Mouse (Mus musculus) intestine, embryonic 15.5 days (tissue): Measurements from ENCODE around the gene Gimap5. TPM values are rescaled to one million over a fixed set of nuclear protein-coding genes. Genes with fewer than 3 reads are reported as not detected.

Source experiments
- ATAC-seq: fragments of 200-750 bp; cut with Nextera tagmentation; 2 replicates; pipeline ENCODE4 v1.8.0; 2017; ENCODE audit warnings: moderate TSS enrichment, moderate library complexity
- H3K27ac ChIP-seq: fragments of 300-500 bp; sonication (generic); 2 replicates; pipeline ENCODE4 v1.5.1; 2015; ENCODE audit warnings: mild to moderate bottlenecking, inconsistent platforms
- H3K27me3 ChIP-seq: fragments of 300-500 bp; sonication (generic); replicated peaks from 2 replicates; pipeline ENCODE4 v1.6.1; 2015; ENCODE audit warnings: inconsistent platforms
- H3K36me3 ChIP-seq: fragments of 300-500 bp; sonication (generic); 2 replicates; pipeline ENCODE4 v1.6.1; 2015; ENCODE audit warnings: inconsistent platforms
- H3K4me1 ChIP-seq: fragments of 300-500 bp; sonication (generic); replicated peaks from 2 replicates; pipeline ENCODE4 v1.6.1; 2015; ENCODE audit warnings: inconsistent platforms
- H3K4me2 ChIP-seq: fragments of 300-500 bp; sonication (generic); replicated peaks from 2 replicates; pipeline ENCODE4 v1.6.1; 2015; ENCODE audit warnings: mild to moderate bottlenecking, inconsistent platforms
- H3K4me3 ChIP-seq: fragments of 300-500 bp; sonication (generic); replicated peaks from 2 replicates; pipeline ENCODE4 v1.5.1; 2015; ENCODE audit warnings: inconsistent platforms
- H3K9ac ChIP-seq: fragments of 300-500 bp; sonication (generic); 2 replicates; pipeline ENCODE4 v1.6.1; 2015; ENCODE audit warnings: inconsistent platforms
- H3K9me3 ChIP-seq: fragments of 300-500 bp; sonication (generic); 2 replicates; pipeline ENCODE4 v1.6.1; 2016; ENCODE audit warnings: inconsistent platforms
- WGBS: fragments of 180-500 bp; shearing (Covaris S2); methylation state at CpG from one replicate; pipeline ENCODE4 v1.1.7; 2015; 5-methylcytosine and 5-hydroxymethylcytosine counted together
- polyA plus RNA-seq: library from polyadenylated mRNA; unstranded; fragments of >200 nt; fragmentation: Nextera tagmentation; extraction: Ambion mirVana; gene quantifications from 2 replicates; pipeline ENCODE4 v1.2.1, GENCODE M21; 2015

Gene Gimap5
- polyA plus RNA-seq, result 10.5 and 10.9 TPM in 2 replicates

GRCm38 (mm10) chr6:48745959-48746889, at the start of gene Gimap5:
TSS of gene Gimap5 (plus strand) at chr6:48746197.
- Histone ChIP-seq H3K4me3 (0 out of 2 replicates have a peak within 1 kb of the TSS, but pooled peaks have one; percentile 6), H3K27me3 (peaks cover 10% of the 10 kb centered on the region), H3K27ac (peak within 1 kb of the TSS; percentile 64), H3K9ac (no peak within 1 kb of the TSS), H3K36me3 (no peaks in the 10 kb centered on the region), H3K4me2 (peak within 1 kb of the TSS; percentile 24), H3K4me1 (peaks cover 19% of the 10 kb centered on the region), H3K9me3 (no peaks in the 10 kb centered on the region)
- ATAC-seq, result no peak
- WGBS, result 43% methylated on average over 16 of the region's 16 CpGs

GRCm38 (mm10) chr6:48696830-48697554, 49.0 kb upstream of the Gimap5 start:
- WGBS, result 85% methylated on average over 4 of the region's 4 CpGs
- Histone ChIP-seq H3K4me2 (no peak overlapping the region), H3K27ac (no peak overlapping the region), H3K36me3 (no peaks in the 10 kb centered on the region), H3K9me3 (no peaks in the 10 kb centered on the region), H3K9ac (no peak overlapping the region), H3K4me1 (no peaks in the 10 kb centered on the region), H3K4me3 (no peak overlapping the region), H3K27me3 (no peaks in the 10 kb centered on the region)
- no peak for ATAC-seq

GRCm38 (mm10) chr6:48697555-48697930, 48.5 kb upstream of the Gimap5 start:
- ATAC-seq, result no peak
- no peak overlapping the region for H3K4me3 ChIP-seq
- no peaks in the 10 kb centered on the region for H3K27me3 ChIP-seq
- H3K9me3 ChIP-seq, result no peaks in the 10 kb centered on the region
- no peak overlapping the region for H3K9ac ChIP-seq
- no peaks in the 10 kb centered on the region for H3K4me1 ChIP-seq
- no peak overlapping the region for H3K27ac ChIP-seq
- no peaks in the 10 kb centered on the region for H3K36me3 ChIP-seq
- no peak overlapping the region for H3K4me2 ChIP-seq
- WGBS, result 49% methylated on average over 1 of the region's 1 CpGs

- WGBS, result 78% methylated on average over 7 of the region's 7 CpGs
- no peak overlapping the region for H3K4me3 ChIP-seq
- H3K9me3 ChIP-seq, result no peaks in the 10 kb centered on the region
- no peaks in the 10 kb centered on the region for H3K27me3 ChIP-seq
- H3K9ac ChIP-seq, result no peak overlapping the region
- H3K4me1 ChIP-seq, result no peaks in the 10 kb centered on the region
- H3K27ac ChIP-seq, result no peak overlapping the region
- H3K36me3 ChIP-seq, result no peaks in the 10 kb centered on the region
- no peak overlapping the region for H3K4me2 ChIP-seq
- ATAC-seq, result no peak
These were observed 47.7 kb upstream of the Gimap5 start for GRCm38 (mm10) chr6:48698066-48698856.

GRCm38 (mm10) chr6:48698888-48699287, 47.1 kb upstream of the Gimap5 start:
- WGBS, result 79% methylated on average over 3 of the region's 3 CpGs
- H3K9ac ChIP-seq, result no peak overlapping the region
- ATAC-seq, result no peak
- H3K4me2 ChIP-seq, result no peak overlapping the region
- H3K4me1 ChIP-seq, result no peaks in the 10 kb centered on the region
- H3K4me3 ChIP-seq, result no peak overlapping the region
- H3K9me3 ChIP-seq, result no peaks in the 10 kb centered on the region
- no peaks in the 10 kb centered on the region for H3K27me3 ChIP-seq
- no peaks in the 10 kb centered on the region for H3K36me3 ChIP-seq
- H3K27ac ChIP-seq, result no peak overlapping the region

- no peak for ATAC-seq
- no peaks in the 10 kb centered on the region for H3K4me1 ChIP-seq
- H3K36me3 ChIP-seq, result no peaks in the 10 kb centered on the region
- H3K4me3 ChIP-seq, result no peak overlapping the region
- H3K27me3 ChIP-seq, result no peaks in the 10 kb centered on the region
- H3K27ac ChIP-seq, result no peak overlapping the region
- no peak overlapping the region for H3K9ac ChIP-seq
- no peak overlapping the region for H3K4me2 ChIP-seq
- WGBS, result 54% methylated on average over 5 of the region's 5 CpGs
- H3K9me3 ChIP-seq, result no peaks in the 10 kb centered on the region
These were observed 45.5 kb upstream of the Gimap5 start for GRCm38 (mm10) chr6:48700251-48701075.

- H3K27ac ChIP-seq, result no peak overlapping the region; the same call in 1 of the 2 replicates
- H3K4me3 ChIP-seq, result no peak overlapping the region
These were observed 43.9 kb upstream of the Gimap5 start for GRCm38 (mm10) chr6:48702146-48702545.

GRCm38 (mm10) chr6:48702601-48703000, 43.4 kb upstream of the Gimap5 start:
- Histone ChIP-seq H3K4me2 (no peak overlapping the region), H3K27ac (no peak overlapping the region; the same call in 1 of the 2 replicates), H3K36me3 (no peaks in the 10 kb centered on the region), H3K4me1 (no peaks in the 10 kb centered on the region), H3K9me3 (no peaks in the 10 kb centered on the region), H3K9ac (no peak overlapping the region), H3K4me3 (no peak overlapping the region), H3K27me3 (no peaks in the 10 kb centered on the region)
- WGBS, result 66% methylated on average over 5 of the region's 5 CpGs
- no peak for ATAC-seq

More at GRCm38 (mm10) chr6:48702146-48702545, 43.9 kb upstream of the Gimap5 start:
- Histone ChIP-seq H3K4me1 (no peaks in the 10 kb centered on the region), H3K9me3 (no peaks in the 10 kb centered on the region), H3K27me3 (no peaks in the 10 kb centered on the region), H3K4me2 (no peak overlapping the region), H3K36me3 (no peaks in the 10 kb centered on the region), H3K9ac (no peak overlapping the region)
- WGBS, result 86% methylated on average over 7 of the region's 7 CpGs
- no peak for ATAC-seq

GRCm38 (mm10) chr6:48704146-48704545, 41.9 kb upstream of the Gimap5 start:
- Histone ChIP-seq H3K4me1 (no peaks in the 10 kb centered on the region), H3K9ac (no peak overlapping the region), H3K27me3 (no peaks in the 10 kb centered on the region), H3K36me3 (no peaks in the 10 kb centered on the region), H3K27ac (no peak overlapping the region), H3K4me2 (no peak overlapping the region), H3K9me3 (no peaks in the 10 kb centered on the region), H3K4me3 (no peak overlapping the region)
- ATAC-seq, result no peak

- no peaks in the 10 kb centered on the region for H3K36me3 ChIP-seq
- H3K9ac ChIP-seq, result no peak overlapping the region
- H3K27me3 ChIP-seq, result no peaks in the 10 kb centered on the region
- no peak overlapping the region for H3K4me3 ChIP-seq
- H3K4me2 ChIP-seq, result no peak overlapping the region; the same call in 1 of the 2 replicates
- no peak for ATAC-seq
- 61% methylated on average over 3 of the region's 3 CpGs for WGBS
- no peaks in the 10 kb centered on the region for H3K4me1 ChIP-seq
- H3K27ac ChIP-seq, result no peak overlapping the region
- H3K9me3 ChIP-seq, result no peaks in the 10 kb centered on the region
These were observed 39.9 kb upstream of the Gimap5 start for GRCm38 (mm10) chr6:48706130-48706529.

- WGBS, result 43% methylated on average over 2 of the region's 2 CpGs
- H3K4me2 ChIP-seq, result no peak within 1 kb of the TSS
These were observed 27.5 kb upstream of the Gimap5 start, which contains the start of the genes Gm28053 and Gimap7 for GRCm38 (mm10) chr6:48718455-48718854. TSS of gene Gm28053 (plus strand) at chr6:48718607. TSS of gene Gimap7 (plus strand) at chr6:48718621.

More at GRCm38 (mm10) chr6:48718455-48718854, 27.5 kb upstream of the Gimap5 start, which contains the start of the genes Gm28053 and Gimap7:
- no peak within 1 kb of the TSS for H3K4me3 ChIP-seq
- H3K9me3 ChIP-seq, result no peaks in the 10 kb centered on the region
- no peaks in the 10 kb centered on the region for H3K4me1 ChIP-seq
- no peak for ATAC-seq
- H3K27me3 ChIP-seq, result no peaks in the 10 kb centered on the region
- H3K9ac ChIP-seq, result no peak within 1 kb of the TSS
- no peaks in the 10 kb centered on the region for H3K36me3 ChIP-seq
- no peak within 1 kb of the TSS for H3K27ac ChIP-seq
